Mouse (Mus musculus) kidney, postnatal 4 days (tissue): ENCODE results near the gene Brsk2.

ENCODE experiments used
- DNase-seq, 2 experiments: peaks; one replicate each; pipeline ENCODE4 v3.0.0; 2021; ENCODE audit warnings: mixed read lengths in 2 of 2

Brsk2 gene

GRCm38 (mm10) chr7:142035048-142035811, 85.7 kb downstream of the Brsk2 start:
- DNase-seq, result peak in 1 of 2 experiments; percentile 22

GRCm38 (mm10) chr7:142037553-142038170, 88.1 kb downstream of the Brsk2 start:
- peak; percentile 54 to 67 for DNase-seq

GRCm38 (mm10) chr7:142040756-142041155, 91.2 kb downstream of the Brsk2 start:
- no peak for DNase-seq

- DNase-seq, result no peak
Measured at GRCm38 (mm10) chr7:142045344-142045743, 95.8 kb downstream of the Brsk2 start.

GRCm38 (mm10) chr7:142045932-142046331, 96.4 kb downstream of the Brsk2 start:
- DNase-seq, result no peak

- DNase-seq, result no peak
Measured at GRCm38 (mm10) chr7:142050536-142050935, 101.0 kb downstream of the Brsk2 start.
